Mouse (Mus musculus): ENCODE measurements at regions not wholly inside any gene's neighbourhood (a gene's known extent, or its start where the extent isn't known, plus 50 kb on each side); places are given as distances from the start of the nearest gene placed in this dataset.

DNA sequence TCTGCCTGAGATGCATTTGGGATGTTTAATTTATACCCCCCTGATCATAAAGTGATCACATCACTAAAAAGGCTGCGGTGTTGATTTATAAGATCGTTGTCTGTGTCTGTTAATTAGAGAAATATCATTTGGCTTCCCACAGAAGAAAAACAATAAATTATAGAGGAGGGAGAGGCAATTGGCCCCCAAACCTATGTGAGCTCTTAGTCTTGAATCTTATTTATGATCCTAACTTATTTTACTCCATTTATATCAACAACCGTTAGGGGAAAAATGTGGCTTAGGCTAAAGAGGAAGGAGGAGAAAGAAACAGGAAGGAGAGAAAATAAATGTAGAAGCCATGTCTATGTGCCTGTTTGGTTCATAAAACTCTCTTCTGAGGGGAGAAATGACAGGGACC is 609.5 kb downstream of the Tox3 start:
- TF ChIP-seq CTCF (IDR thresholded peaks at IDR 0.05; ENCODE audit: insufficient read depth, low read length) (no peak), POLR2A (IDR thresholded peaks at IDR 0.05; ENCODE audit: borderline replicate concordance, extremely low read depth, low read depth, low read length) (no peak)

Measured in lung, adult 2 months (tissue).